Comparison of ENCODE assay signal across 13 mouse cellular contexts in genomic region chr17:27886499-27887210, GRCm38 (mm10). TPM values are rescaled to one million over a fixed set of nuclear protein-coding genes. Genes with fewer than 3 reads are reported as not detected.
A peak's percentile ranks its signal among the peaks of the same experiment; 100 is the strongest.
DNase-seq lines count a peak whose midpoint lies in the region; ATAC-seq lines count a peak whose summit lies in the region.
"Had no signal": no experiment of that assay in that cellular context is flagged by ENCODE, and none has a peak within 500 bp of the region (broad histone marks: within the 10 kb centered on the region; RNA-seq: fewer than 3 reads in every experiment).

No protein-coding gene starts in this region.

- H3K27me3 ChIP-seq in embryonic facial prominence, embryonic 13.5 days = no peaks in the 10 kb centered on the region
- H3K27me3 ChIP-seq in embryonic facial prominence, embryonic 10.5 days (replicated peaks; ENCODE audit: low read depth, poor library complexity, severe bottlenecking) = no peaks in the 10 kb centered on the region
- no peaks in the 10 kb centered on the region for H3K27me3 ChIP-seq in forebrain, embryonic 16.5 days (replicated peaks; ENCODE audit: control insufficient read depth, insufficient read depth, low read length)
- H3K27me3 ChIP-seq: forebrain, embryonic 15.5 days; neural tube, embryonic 12.5 days had no signal

- H3K9ac ChIP-seq in embryonic facial prominence, embryonic 13.5 days = 0 out of 2 replicates have a peak overlapping the region, but pooled peaks have one; percentile 2
- H3K9ac ChIP-seq in forebrain, embryonic 16.5 days (replicated peaks; ENCODE audit: low read depth, low read length) = no peak overlapping the region
- H3K9ac ChIP-seq: forebrain, embryonic 15.5 days; neural tube, embryonic 12.5 days had no signal

- no peak overlapping the region for H3K27ac ChIP-seq in embryonic facial prominence, embryonic 13.5 days
- H3K27ac ChIP-seq in embryonic facial prominence, embryonic 10.5 days (replicated peaks) = no peak overlapping the region
- H3K27ac ChIP-seq in forebrain, embryonic 16.5 days (ENCODE audit: low read length) = no peak overlapping the region
- H3K27ac ChIP-seq: forebrain, embryonic 15.5 days; neural tube, embryonic 12.5 days had no signal

- no peaks in the 10 kb centered on the region for H3K9me3 ChIP-seq in embryonic facial prominence, embryonic 13.5 days
- H3K9me3 ChIP-seq in embryonic facial prominence, embryonic 10.5 days = no peaks in the 10 kb centered on the region
- no peaks in the 10 kb centered on the region for H3K9me3 ChIP-seq in forebrain, embryonic 16.5 days (ENCODE audit: control insufficient read depth, low read length)
- H3K9me3 ChIP-seq: forebrain, embryonic 15.5 days; neural tube, embryonic 12.5 days had no signal

- peaks cover 86% of the 10 kb centered on the region for H3K36me3 ChIP-seq in embryonic facial prominence, embryonic 13.5 days
- peaks cover 92% of the 10 kb centered on the region for H3K36me3 ChIP-seq in embryonic facial prominence, embryonic 10.5 days (replicated peaks)
- peaks cover 16% of the 10 kb centered on the region for H3K36me3 ChIP-seq in forebrain, embryonic 16.5 days (ENCODE audit: control insufficient read depth, insufficient read depth)

- DNase-seq in embryonic facial prominence, embryonic 10.5 days (ENCODE audit: low spot score) = no peak
- peak; percentile 27 for DNase-seq in left cerebral cortex, postnatal 4 days
- no peak for DNase-seq in left cerebral cortex, postnatal 10 days (ENCODE audit: extremely low spot score in 1 of 2, low spot score in 2 of 2)
- peak; percentile 68 for DNase-seq in adrenal gland, postnatal 14 days
- DNase-seq in heart, postnatal 10 days = peak; percentile 67
- no peak for DNase-seq in Muller cell, postnatal 12 days (ENCODE audit: inconsistent ontology term)
- DNase-seq: embryo, embryonic 11 days; right cerebral cortex, postnatal 14 days; thymus, adult 2 months had no signal

- H3K4me2 ChIP-seq in embryonic facial prominence, embryonic 13.5 days = no peak overlapping the region
- no peak overlapping the region for H3K4me2 ChIP-seq in forebrain, embryonic 16.5 days (ENCODE audit: low read length)
- H3K4me2 ChIP-seq: forebrain, embryonic 15.5 days; neural tube, embryonic 12.5 days had no signal

- WGBS in embryonic facial prominence, embryonic 13.5 days = 86% methylated on average over 19 of the region's 19 CpGs
- 87% methylated on average over 19 of the region's 19 CpGs for WGBS in embryonic facial prominence, embryonic 10.5 days
- 84% methylated on average over 19 of the region's 19 CpGs for WGBS in forebrain, embryonic 16.5 days

- H3K4me1 ChIP-seq in embryonic facial prominence, embryonic 13.5 days = no peaks in the 10 kb centered on the region
- no peaks in the 10 kb centered on the region for H3K4me1 ChIP-seq in embryonic facial prominence, embryonic 10.5 days
- H3K4me1 ChIP-seq in forebrain, embryonic 16.5 days (replicated peaks; ENCODE audit: control insufficient read depth, insufficient read depth, low read length) = no peaks in the 10 kb centered on the region
- H3K4me1 ChIP-seq: forebrain, embryonic 15.5 days; neural tube, embryonic 12.5 days had no signal

- ATAC-seq in embryonic facial prominence, embryonic 13.5 days (ENCODE audit: insufficient number of reproducible peaks, insufficient read depth, low FRiP score, low TSS enrichment, low read depth) = 0 out of 2 replicates have a peak, but pooled peaks have one; percentile 3
- no peak for ATAC-seq in forebrain, embryonic 16.5 days
- ATAC-seq: forebrain, embryonic 15.5 days had no signal

- no peak overlapping the region for H3K4me3 ChIP-seq in embryonic facial prominence, embryonic 13.5 days
- H3K4me3 ChIP-seq in embryonic facial prominence, embryonic 10.5 days = no peak overlapping the region
- H3K4me3 ChIP-seq in forebrain, embryonic 16.5 days (replicated peaks; ENCODE audit: low read length) = no peak overlapping the region
- H3K4me3 ChIP-seq: forebrain, embryonic 15.5 days; neural tube, embryonic 12.5 days had no signal

- intact Hi-C loops in left cerebral cortex, postnatal 4 days (cut with DNase I) = no loop called here
- intact Hi-C loops in left cerebral cortex, postnatal 10 days (cut with DNase I) = no loop called here
- intact Hi-C loops in heart, postnatal 10 days (cut with DNase I) = no loop called here

RNA-seq across cellular contexts. Expression of gene Anks1, which starts 22.5 kb away (rescaled TPM):
- polyA plus RNA-seq in embryonic facial prominence, embryonic 13.5 days (2015; fragmentation: Nextera tagmentation; extraction: Ambion mirVana) = 13.3 and 13.4 TPM in 2 replicates
- polyA plus RNA-seq in embryonic facial prominence, embryonic 10.5 days (2016; fragmentation: Nextera tagmentation; extraction: Ambion mirVana) = 18.0 and 19.4 TPM in 2 replicates
- total RNA-seq in left cerebral cortex, postnatal 4 days (2021) = 10 to 100 TPM; 45.5 to 46.5 TPM
- 10 to 100 TPM; 37.3 to 37.7 TPM for total RNA-seq in left cerebral cortex, postnatal 10 days (2021)
- total RNA-seq in adrenal gland, postnatal 14 days (2021) = 25.7 and 31.8 TPM in 2 replicates
- total RNA-seq in heart, postnatal 10 days (2021) = 10 to 100 TPM; 64.7 to 68.0 TPM
- 27.8 and 36.5 TPM in 2 replicates for polyA plus RNA-seq in forebrain, embryonic 16.5 days (2015; fragmentation: Nextera tagmentation; extraction: Ambion mirVana)

RNA-seq across cellular contexts. Expression of gene Taf11, which starts 23.0 kb away (rescaled TPM):
- 89.6 and 90.4 TPM in 2 replicates for polyA plus RNA-seq in embryonic facial prominence, embryonic 13.5 days (2015; fragmentation: Nextera tagmentation; extraction: Ambion mirVana)
- 87.5 and 96.2 TPM in 2 replicates for polyA plus RNA-seq in embryonic facial prominence, embryonic 10.5 days (2016; fragmentation: Nextera tagmentation; extraction: Ambion mirVana)
- total RNA-seq in left cerebral cortex, postnatal 4 days (2021) = 10 to 100 TPM; 32.4 to 32.7 TPM
- 10 to 100 TPM; 35.2 to 38.3 TPM for total RNA-seq in left cerebral cortex, postnatal 10 days (2021)
- 26.2 and 28.4 TPM in 2 replicates for total RNA-seq in adrenal gland, postnatal 14 days (2021)
- total RNA-seq in heart, postnatal 10 days (2021) = 10 to 100 TPM; 24.0 to 24.3 TPM
- polyA plus RNA-seq in forebrain, embryonic 16.5 days (2015; fragmentation: Nextera tagmentation; extraction: Ambion mirVana) = 67.1 and 72.7 TPM in 2 replicates

RNA-seq across cellular contexts. Expression of gene Uhrf1bp1, which starts 30.4 kb away (rescaled TPM):
- polyA plus RNA-seq in embryonic facial prominence, embryonic 13.5 days (2015; fragmentation: Nextera tagmentation; extraction: Ambion mirVana) = 6.5 and 7.1 TPM in 2 replicates
- polyA plus RNA-seq in embryonic facial prominence, embryonic 10.5 days (2016; fragmentation: Nextera tagmentation; extraction: Ambion mirVana) = 9.5 and 10.3 TPM in 2 replicates
- total RNA-seq in left cerebral cortex, postnatal 4 days (2021) = 10 to 100 TPM; 25.6 to 29.4 TPM
- 10 to 100 TPM; 22.9 to 23.8 TPM for total RNA-seq in left cerebral cortex, postnatal 10 days (2021)
- total RNA-seq in adrenal gland, postnatal 14 days (2021) = 24.4 and 29.9 TPM in 2 replicates
- total RNA-seq in heart, postnatal 10 days (2021) = 10 to 100 TPM; 16.5 to 22.1 TPM
- 6.6 and 6.8 TPM in 2 replicates for polyA plus RNA-seq in forebrain, embryonic 16.5 days (2015; fragmentation: Nextera tagmentation; extraction: Ambion mirVana)

RNA-seq across cellular contexts. Expression of gene Snrpc, which starts 48.7 kb away (rescaled TPM):
- 326 and 362 TPM in 2 replicates for polyA plus RNA-seq in embryonic facial prominence, embryonic 13.5 days (2015; fragmentation: Nextera tagmentation; extraction: Ambion mirVana)
- 412 and 414 TPM in 2 replicates for polyA plus RNA-seq in embryonic facial prominence, embryonic 10.5 days (2016; fragmentation: Nextera tagmentation; extraction: Ambion mirVana)
- total RNA-seq in left cerebral cortex, postnatal 4 days (2021) = 100 to 1,000 TPM in 1 of 2 experiments, 10 to 100 TPM in 1; 97.7 to 108 TPM
- 10 to 100 TPM; 72.1 to 76.6 TPM for total RNA-seq in left cerebral cortex, postnatal 10 days (2021)
- 93.1 and 94.6 TPM in 2 replicates for total RNA-seq in adrenal gland, postnatal 14 days (2021)
- total RNA-seq in heart, postnatal 10 days (2021) = 10 to 100 TPM; 82.0 to 85.1 TPM
- polyA plus RNA-seq in forebrain, embryonic 16.5 days (2015; fragmentation: Nextera tagmentation; extraction: Ambion mirVana) = 255 and 264 TPM in 2 replicates

Comparison
In these comparisons a context has a peak if more than half of its experiments do, and no peak if none do; other contexts are left out.
1. DNase-seq: peak in left cerebral cortex, postnatal 4 days (single experiment), adrenal gland, postnatal 14 days (single experiment) and heart, postnatal 10 days (2 of 2); none in embryonic facial prominence, embryonic 10.5 days (single experiment), left cerebral cortex, postnatal 10 days (0 of 2) and Muller cell, postnatal 12 days (single experiment).